Mouse (Mus musculus) bone marrow macrophage, adult 2 months (primary cell): ENCODE measurements at regions not wholly inside any gene's neighbourhood (a gene's known extent, or its start where the extent isn't known, plus 50 kb on each side); places are given as distances from the start of the nearest gene placed in this dataset.

ENCODE experiments used
- CTCF ChIP-seq: IDR thresholded peaks from 2 replicates; pipeline ENCODE4 v1.5.1; 2012; ENCODE audit warnings: low read depth, mild to moderate bottlenecking, low read length, moderate library complexity
- POLR2A ChIP-seq: IDR thresholded peaks from 2 replicates; pipeline ENCODE4 v1.6.1; 2012; ENCODE audit warnings: mild to moderate bottlenecking, low read depth, low read length, borderline replicate concordance

DNA sequence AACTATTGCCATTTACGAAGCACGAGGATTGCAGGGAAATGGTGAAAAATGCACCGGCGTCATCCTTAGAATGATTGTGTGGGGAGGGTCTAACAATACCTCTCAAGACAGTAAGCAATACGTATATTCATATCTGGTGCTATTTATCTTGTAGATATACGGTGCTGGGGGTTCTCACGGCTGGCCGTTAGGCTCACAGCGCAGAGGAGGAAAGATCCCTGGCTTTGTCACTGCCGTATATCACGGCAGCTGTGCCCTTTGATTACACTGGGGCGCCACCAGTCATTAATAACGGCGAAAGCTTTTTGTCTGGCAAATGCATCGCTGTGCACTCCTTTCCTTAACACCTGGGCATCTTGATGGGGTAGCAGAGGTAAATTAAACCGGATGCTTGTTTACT lies 264.8 kb downstream of the Mtx2 start:
- TF ChIP-seq POLR2A: no peak
- no peak for TF ChIP-seq CTCF
